Mouse (Mus musculus) lung, postnatal 0 days (tissue): ENCODE measurements around the gene Ppp3r2. TPM values are rescaled to one million over a fixed set of nuclear protein-coding genes. Genes with fewer than 3 reads are reported as not detected.

Source experiments
- ATAC-seq: fragments of 200-750 bp; cut with Nextera tagmentation; 2 replicates; pipeline ENCODE4 v1.8.0; 2017; ENCODE audit warnings: moderate library complexity
- DNase-seq: peaks from one replicate; pipeline ENCODE4 v3.0.0-alpha.2; 2016; ENCODE audit warnings: low spot score
- H3K27ac ChIP-seq: fragments of 300-500 bp; sonication (generic); 2 replicates; pipeline ENCODE4 v1.5.1; 2014; ENCODE audit warnings: antibody characterized with exemption, mild to moderate bottlenecking, low read length, mixed read lengths
- H3K27me3 ChIP-seq: fragments of 300-500 bp; sonication (generic); replicated peaks from 2 replicates; pipeline ENCODE4 v1.6.1; 2014; ENCODE audit warnings: low read length, mixed read lengths; ENCODE audit not compliant: insufficient read depth
- H3K36me3 ChIP-seq: fragments of 300-500 bp; sonication (generic); 2 replicates; pipeline ENCODE4 v1.6.1; 2014; ENCODE audit warnings: low read length, mixed read lengths; ENCODE audit not compliant: insufficient read depth
- H3K4me1 ChIP-seq: fragments of 300-500 bp; sonication (generic); 2 replicates; pipeline ENCODE4 v1.6.1; 2014; ENCODE audit warnings: antibody characterized with exemption, low read depth, low read length, mixed read lengths; ENCODE audit not compliant: insufficient read depth
- H3K4me2 ChIP-seq: fragments of 300-500 bp; sonication (generic); replicated peaks from 2 replicates; pipeline ENCODE4 v1.6.1; 2014; ENCODE audit warnings: low read depth, mild to moderate bottlenecking, low read length, moderate library complexity, mixed read lengths
- H3K4me3 ChIP-seq: fragments of 300-500 bp; sonication (generic); 2 replicates; pipeline ENCODE4 v1.5.1; 2014; ENCODE audit warnings: low read depth, low read length
- H3K9ac ChIP-seq: fragments of 300-500 bp; sonication (generic); replicated peaks from 2 replicates; pipeline ENCODE4 v1.6.1; 2014; ENCODE audit warnings: low read depth, mild to moderate bottlenecking
- H3K9me3 ChIP-seq: fragments of 300-500 bp; sonication (generic); 2 replicates; pipeline ENCODE4 v1.6.1; 2016; ENCODE audit warnings: low read length, mixed read lengths
- CTCF ChIP-seq: IDR thresholded peaks from 2 replicates; pipeline ENCODE4 v1.5.1; 2016; ENCODE audit warnings: antibody characterized with exemption, mild to moderate bottlenecking
- EP300 ChIP-seq: IDR thresholded peaks from 2 replicates; pipeline ENCODE4 v1.6.1; 2016; ENCODE audit warnings: antibody characterized with exemption, mild to moderate bottlenecking, control low read depth
- WGBS: fragments of 180-500 bp; shearing (Covaris S2); extraction: QIAGEN DNeasy Blood & Tissue Kit; methylation state at CpG from one replicate; pipeline ENCODE4 v1.1.7; 2014; 5-methylcytosine and 5-hydroxymethylcytosine counted together
- polyA plus RNA-seq: library from polyadenylated mRNA; unstranded; fragments of >200 nt; fragmentation: Nextera tagmentation; extraction: Ambion mirVana; gene quantifications from 2 replicates; pipeline ENCODE4 v1.2.1, GENCODE M21; 2015

Gene Ppp3r2
- polyA plus RNA-seq, 1 experiment from 2014 or later, result 0.20 TPM

DNA sequence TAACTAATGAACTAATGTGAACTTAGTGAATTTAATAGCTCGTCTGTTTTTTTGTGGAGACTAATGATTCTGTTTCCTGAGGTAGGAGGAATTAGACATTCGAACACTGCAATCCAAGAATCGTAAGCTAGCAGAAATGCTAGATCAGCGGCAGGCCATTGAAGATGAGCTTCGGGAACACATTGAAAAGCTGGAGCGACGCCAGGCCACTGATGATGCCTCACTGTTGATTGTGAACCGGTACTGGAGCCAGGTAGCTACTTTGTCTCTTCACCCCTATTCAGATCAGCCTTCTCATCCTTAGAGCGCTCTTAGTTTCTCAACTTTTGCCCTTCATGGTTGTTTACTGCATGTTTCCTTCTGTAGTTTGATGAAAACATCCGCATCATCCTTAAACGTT lies 44.0 kb downstream of the Ppp3r2 start:
- H3K9me3 ChIP-seq, result no peaks in the 10 kb centered on the region
- no peak for TF ChIP-seq EP300
- TF ChIP-seq CTCF, result no peak
- 90% methylated on average over 11 of the region's 11 CpGs for WGBS
- H3K4me3 ChIP-seq, result no peak overlapping the region
- no peak overlapping the region for H3K9ac ChIP-seq
- no peaks in the 10 kb centered on the region for H3K27me3 ChIP-seq
- H3K36me3 ChIP-seq, result peaks cover 37% of the 10 kb centered on the region
- no peaks in the 10 kb centered on the region for H3K4me1 ChIP-seq
- ATAC-seq, result no peak
- no peak overlapping the region for H3K27ac ChIP-seq
- no peak for DNase-seq
- no peak overlapping the region for H3K4me2 ChIP-seq

DNA sequence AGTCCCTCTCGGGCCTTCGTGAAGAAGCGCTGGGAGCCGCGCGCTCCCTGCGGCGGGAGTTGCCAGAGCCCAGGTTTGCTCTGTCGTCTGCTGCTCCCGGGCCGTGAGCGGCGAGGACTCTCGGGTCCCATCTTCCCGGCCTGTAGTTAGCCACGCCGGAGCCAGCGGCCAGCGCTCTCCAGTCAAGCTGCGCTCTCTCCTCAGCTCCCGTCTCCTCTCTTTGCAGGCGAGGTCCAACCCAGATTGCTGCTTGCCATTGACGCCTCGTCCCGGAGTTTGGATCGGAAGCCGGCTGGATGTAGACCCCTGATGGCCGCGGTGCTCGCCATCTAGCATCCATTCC lies 49.7 kb downstream of the Ppp3r2 start:
- H3K4me3 ChIP-seq, result peak overlapping the region; percentile 70
- H3K27me3 ChIP-seq, result no peaks in the 10 kb centered on the region
- no peak for TF ChIP-seq EP300
- TF ChIP-seq CTCF, result peak; percentile 1; the same call in 1 of the 2 replicates
- WGBS, result 2% methylated on average over 30 of the region's 30 CpGs
- peak overlapping the region; percentile 71 for H3K4me2 ChIP-seq
- DNase-seq (no peak), ATAC-seq (peak; percentile 59)
- H3K4me1 ChIP-seq, result no peaks in the 10 kb centered on the region
- H3K9ac ChIP-seq, result peak overlapping the region; percentile 86
- H3K27ac ChIP-seq, result peak overlapping the region; percentile 92
- no peaks in the 10 kb centered on the region for H3K9me3 ChIP-seq
- H3K36me3 ChIP-seq, result peaks cover 13% of the 10 kb centered on the region; the same call in 1 of the 2 replicates

DNA sequence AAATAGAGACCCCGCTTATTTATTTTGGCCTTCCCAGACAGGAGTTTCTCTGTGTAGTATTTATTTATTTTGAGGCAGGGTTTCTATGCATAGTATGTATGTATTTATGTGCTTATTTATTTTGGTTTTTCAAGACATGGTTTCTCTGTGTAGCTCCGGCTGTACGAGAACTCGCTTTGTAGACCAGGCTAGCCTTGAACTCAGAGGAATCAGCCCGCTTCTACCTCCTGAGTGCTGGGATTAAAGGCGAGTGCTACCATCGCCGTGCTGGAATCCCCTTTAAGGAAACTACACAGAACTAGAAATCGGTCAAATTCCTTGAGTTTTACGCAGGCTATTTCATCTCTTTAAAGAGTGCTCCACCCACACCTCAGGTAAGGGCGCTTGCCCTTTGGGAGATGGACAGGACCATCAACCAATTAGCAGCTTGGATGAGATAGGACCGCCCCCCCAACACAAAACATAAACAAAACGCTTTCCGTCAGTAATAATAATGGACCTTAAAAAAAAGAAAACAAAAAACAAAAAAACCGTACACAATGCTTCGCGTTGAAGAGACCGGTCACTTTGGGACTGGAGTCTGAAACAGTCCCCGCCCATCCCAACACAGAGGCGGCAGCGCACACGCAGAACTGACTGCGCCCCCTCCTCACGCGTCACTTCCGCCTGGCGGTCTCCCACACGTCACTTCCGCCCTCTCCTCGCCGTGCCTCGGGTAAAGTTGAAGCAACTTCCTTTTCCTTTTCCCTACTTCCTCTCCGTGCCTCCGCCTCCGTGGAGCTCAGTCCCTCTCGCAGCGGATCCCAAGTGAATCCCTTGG lies 50.3 kb downstream of the Ppp3r2 start, which contains the start of gene Rnf20:
TSS of gene Rnf20 (plus strand) at position 688 of the 820 bp plus-strand sequence.
- TF ChIP-seq CTCF (no peak), EP300 (no peak; the same call in 1 of the 2 replicates)

DNA sequence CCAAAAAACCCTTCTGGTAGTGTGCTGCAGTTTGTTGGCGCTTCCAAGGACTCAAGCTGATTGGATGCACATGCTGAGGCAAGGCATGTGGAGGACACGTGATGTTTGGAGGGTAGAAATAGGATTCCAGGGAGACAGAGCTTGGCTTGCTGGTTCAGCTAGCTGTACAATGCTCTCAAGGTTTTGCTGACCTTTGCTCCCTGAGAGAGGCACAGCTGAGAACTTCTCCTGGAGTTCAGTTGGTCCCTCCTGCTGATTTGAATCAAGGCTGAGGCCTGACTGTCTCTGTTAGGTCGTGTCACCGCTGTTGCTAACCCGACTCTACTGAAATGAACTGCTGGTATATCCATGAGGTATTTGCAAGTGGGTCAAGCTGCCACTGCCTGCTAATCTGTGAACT lies 52.9 kb downstream of the Ppp3r2 start:
- no peak overlapping the region for H3K4me3 ChIP-seq
- ATAC-seq, result no peak
- H3K36me3 ChIP-seq, result no peaks in the 10 kb centered on the region
- H3K27me3 ChIP-seq, result no peaks in the 10 kb centered on the region
- no peak overlapping the region for H3K9ac ChIP-seq
- H3K27ac ChIP-seq, result no peak overlapping the region
- no peak overlapping the region for H3K4me2 ChIP-seq
- no peak for DNase-seq
- no peaks in the 10 kb centered on the region for H3K9me3 ChIP-seq
- H3K4me1 ChIP-seq, result no peaks in the 10 kb centered on the region
- TF ChIP-seq EP300, result no peak
- TF ChIP-seq CTCF, result no peak
- WGBS, result 75% methylated on average over 5 of the region's 5 CpGs

More for the DNA sequence above, 50.3 kb downstream of the Ppp3r2 start, which contains the start of gene Rnf20:
- DNase-seq, result peak; percentile 99
- 4% methylated on average over 37 of the region's 37 CpGs for WGBS
- H3K9ac ChIP-seq, result peak within 1 kb of the TSS; percentile 86
- peak; percentile 97 for ATAC-seq
- H3K9me3 ChIP-seq, result no peaks in the 10 kb centered on the region
- peak within 1 kb of the TSS; percentile 70 for H3K4me3 ChIP-seq
- peak within 1 kb of the TSS; percentile 71 for H3K4me2 ChIP-seq
- H3K4me1 ChIP-seq, result no peaks in the 10 kb centered on the region
- no peaks in the 10 kb centered on the region for H3K27me3 ChIP-seq
- H3K36me3 ChIP-seq, result peaks cover 8% of the 10 kb centered on the region; the same call in 1 of the 2 replicates
- H3K27ac ChIP-seq, result peak within 1 kb of the TSS; percentile 92

Other genes starting within 250 kb of the Ppp3r2 start
- 0.29 TPM in 1 of 2 replicates, not detected in the other for gene Acnat1, start 208.1 kb downstream of the Ppp3r2 start, polyA plus RNA-seq
- gene Baat, start 175.5 kb downstream of the Ppp3r2 start, polyA plus RNA-seq, result not detected in 2 replicates
- 30.6 and 31.8 TPM in 2 replicates for gene Mrpl50, start 160.9 kb downstream of the Ppp3r2 start, polyA plus RNA-seq
- 4.7 and 4.8 TPM in 2 replicates for gene Zfp189, start 160.8 kb downstream of the Ppp3r2 start, polyA plus RNA-seq
- 0.30 and 0.35 TPM in 2 replicates for gene Aldob, start 132.5 kb downstream of the Ppp3r2 start, polyA plus RNA-seq
- 30.7 and 32.9 TPM in 2 replicates for gene Tmem246, start 84.1 kb downstream of the Ppp3r2 start, polyA plus RNA-seq
- gene Rnf20, start 50.0 kb downstream of the Ppp3r2 start, polyA plus RNA-seq, result 32.6 and 35.3 TPM in 2 replicates
- 0.02 and 0.08 TPM in 2 replicates for gene Grin3a, start 163.7 kb upstream of the Ppp3r2 start, polyA plus RNA-seq